Mouse (Mus musculus) ES-E14 (cell line): Measurements from ENCODE around the gene Pdcd4.

Experiments used
- HCFC1 ChIP-seq: IDR thresholded peaks from 2 replicates; pipeline ENCODE4 v1.6.1; 2012; ENCODE audit warnings: low read length, inconsistent platforms, borderline replicate concordance; ENCODE audit not compliant: insufficient read depth
- ZC3H11A ChIP-seq: IDR thresholded peaks from 2 replicates; pipeline ENCODE4 v1.6.1; 2012; ENCODE audit warnings: low read depth, mild to moderate bottlenecking, inconsistent platforms, low read length, borderline replicate concordance
- ZNF384 ChIP-seq: IDR thresholded peaks from 2 replicates; pipeline ENCODE4 v1.6.1; 2012; ENCODE audit warnings: low read depth, low read length, inconsistent platforms

GRCm38 (mm10) chr19:53851826-53852698 is 40.0 kb upstream of the Pdcd4 start:
- TF ChIP-seq ZC3H11A (no peak), ZNF384 (no peak), HCFC1 (no peak)
